Mouse (Mus musculus) T-helper 2 cell (primary cell): ENCODE measurements at regions not wholly inside any gene's neighbourhood (a gene's known extent, or its start where the extent isn't known, plus 50 kb on each side); places are given as distances from the start of the nearest gene placed in this dataset.

Experiments used
- in situ Hi-C: fragments of 300-600 bp; cut with MboI, MseI; formaldehyde crosslinking; loops from one replicate; pipeline ENCODE4 v1.15.1; 2025; ENCODE audit warnings: high pct_unique_total_duplicates

DNA sequence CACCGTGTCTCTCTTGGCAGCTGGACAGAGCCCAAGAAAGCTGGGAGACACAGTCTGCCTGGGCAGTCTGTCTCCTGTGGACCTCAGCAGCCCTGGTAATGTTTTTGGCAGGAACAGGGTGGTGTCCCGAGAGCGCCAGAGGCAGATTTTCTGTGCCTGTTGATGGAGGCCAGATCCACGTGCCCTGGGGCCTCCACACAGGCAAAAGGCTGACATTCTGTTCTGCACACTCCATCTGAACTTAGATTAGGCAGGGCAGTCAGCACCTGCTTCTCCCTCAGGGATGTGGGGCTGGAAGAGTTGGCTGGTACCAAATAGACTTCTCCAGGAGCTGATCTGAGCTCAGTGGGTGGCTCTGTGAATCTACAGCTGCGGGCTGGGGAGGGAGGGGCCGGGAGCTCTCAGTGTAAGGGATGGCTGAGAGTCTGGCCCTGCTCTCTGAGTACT lies 83.8 kb downstream of the Gadd45g start:
- in situ Hi-C loops: loop anchor here (10.0 kb wide), 1 partner anchor 684 kb away; no protein-coding TSS in a partner anchor

DNA sequence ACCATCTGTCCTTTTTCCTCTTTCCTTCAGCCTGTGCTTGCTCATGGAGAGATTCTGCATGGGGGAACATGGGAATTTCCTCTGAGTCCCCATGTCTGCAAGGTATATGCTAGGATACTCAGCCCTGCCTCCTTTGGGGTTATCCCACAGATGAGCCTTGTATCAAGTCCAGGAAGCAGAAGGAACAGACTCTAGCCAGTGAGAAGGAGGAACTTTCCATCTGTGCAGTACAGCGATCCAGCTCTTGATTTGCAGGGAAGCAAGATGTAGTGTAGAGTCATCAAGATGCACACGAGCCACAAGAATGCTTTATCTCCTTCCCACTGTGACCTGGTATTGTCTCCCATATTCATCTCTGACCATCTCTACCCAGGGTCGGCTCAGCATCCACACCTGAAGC lies 84.5 kb downstream of the Gadd45g start:
- in situ Hi-C loops: loop anchor here (10.0 kb wide), 1 partner anchor 684 kb away; no protein-coding TSS in a partner anchor

DNA sequence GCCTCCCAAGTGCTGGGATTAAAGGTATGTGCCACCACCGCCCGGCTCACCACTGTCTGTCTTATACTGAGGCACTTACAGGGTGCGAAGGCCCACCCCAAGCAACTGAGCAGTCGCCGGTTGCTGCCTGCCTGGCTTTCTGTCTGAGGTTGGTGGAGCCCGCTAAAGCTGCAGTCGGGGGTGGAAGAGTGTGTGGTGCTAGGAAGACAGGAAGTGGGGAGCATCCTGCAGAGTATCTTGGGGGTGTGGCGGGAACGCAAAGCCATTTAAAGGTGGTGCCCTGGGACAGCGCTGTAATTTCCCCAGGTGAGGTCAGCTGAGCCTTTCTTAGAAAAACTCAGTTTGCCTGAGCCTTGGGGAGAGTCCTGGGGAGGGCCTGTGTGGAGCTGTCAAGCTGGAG lies 89.3 kb downstream of the Gadd45g start:
- in situ Hi-C loops: loop anchor here (10.0 kb wide), 1 partner anchor 679 kb away; no protein-coding TSS in a partner anchor

DNA sequence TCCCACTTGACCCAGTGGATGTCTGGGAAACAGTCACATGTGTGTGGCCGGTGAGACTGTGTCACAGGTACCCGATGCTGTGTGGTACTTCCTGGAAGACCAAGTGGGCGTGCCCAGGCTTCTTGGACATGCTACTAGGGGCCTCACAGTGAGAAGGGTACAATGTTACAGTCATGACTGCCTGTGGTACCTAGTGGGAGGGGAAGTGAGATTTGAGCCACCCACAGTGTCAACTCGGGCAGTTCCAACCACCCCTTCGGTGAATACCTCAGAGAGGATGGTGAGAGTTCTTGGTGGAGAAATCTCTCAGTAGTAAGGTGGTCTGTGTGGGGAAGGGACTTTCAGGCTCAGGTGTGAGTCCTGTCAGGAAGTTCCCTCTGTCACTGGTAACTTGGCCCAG lies 90.0 kb downstream of the Gadd45g start:
- in situ Hi-C loops: loop anchor here (10.0 kb wide), 1 partner anchor 678 kb away; no protein-coding TSS in a partner anchor

DNA sequence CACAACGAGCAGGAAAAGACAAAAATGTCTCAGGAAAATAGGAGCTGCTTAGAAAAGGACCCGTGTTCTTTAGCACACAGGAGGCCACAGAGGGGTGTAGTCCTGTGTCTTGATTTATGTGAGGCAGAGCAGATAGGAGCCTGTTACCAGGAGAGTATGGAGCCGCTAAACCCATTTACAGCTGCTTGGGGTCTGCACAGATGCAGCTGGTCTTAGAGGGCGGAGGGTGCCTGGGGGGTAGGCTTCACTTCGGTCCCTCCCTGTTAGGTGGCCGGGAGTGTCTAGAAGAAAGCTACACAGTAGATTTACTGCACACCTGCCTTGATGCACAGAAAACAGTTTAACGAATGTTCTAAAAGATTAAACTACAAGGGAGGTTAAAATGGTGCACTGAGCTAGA lies 91.4 kb downstream of the Gadd45g start:
- in situ Hi-C loops: loop anchor here (10.0 kb wide), 1 partner anchor 677 kb away; no protein-coding TSS in a partner anchor

DNA sequence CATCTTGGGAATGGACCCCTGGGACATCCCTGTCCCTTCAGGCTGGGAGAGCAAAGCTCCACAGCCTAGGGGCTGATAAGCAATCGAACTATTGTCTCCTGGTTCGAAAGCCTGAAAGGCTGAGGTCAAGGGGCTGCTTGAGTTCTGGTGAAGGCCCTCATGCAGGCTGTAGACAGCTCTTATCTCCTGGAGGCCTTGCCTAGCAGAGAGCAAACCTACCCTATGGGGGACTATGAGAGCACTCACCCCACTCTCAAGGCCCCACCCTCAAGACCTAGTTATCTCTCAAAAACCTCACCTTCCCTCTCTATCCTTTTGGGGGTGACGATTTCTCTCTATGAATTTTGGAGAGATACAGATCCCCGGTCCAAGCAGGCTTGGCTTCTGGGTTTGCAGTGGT lies 92.8 kb downstream of the Gadd45g start:
- in situ Hi-C loops: loop anchor here (10.0 kb wide), 1 partner anchor 676 kb away; no protein-coding TSS in a partner anchor

DNA sequence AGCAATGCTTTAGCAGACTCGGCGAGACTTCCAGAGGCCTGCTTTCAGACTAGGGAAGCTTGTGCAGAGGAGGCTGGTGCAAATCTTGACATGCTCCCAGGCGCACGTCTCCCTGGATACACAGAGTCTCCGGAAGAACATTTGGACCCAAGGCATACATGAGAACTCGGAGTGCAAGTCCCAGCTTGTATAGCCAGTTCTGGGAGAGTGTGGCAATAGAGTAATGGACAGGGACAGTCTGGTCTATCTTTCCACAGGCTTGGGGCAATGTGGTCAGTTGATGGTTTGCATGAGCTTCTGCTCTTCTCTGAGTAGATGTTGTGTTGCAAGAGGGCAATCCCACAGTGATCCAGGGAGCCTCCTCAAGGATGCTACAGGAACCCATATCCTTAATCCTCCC lies 93.2 kb downstream of the Gadd45g start:
- in situ Hi-C loops: loop anchor here (10.0 kb wide), 1 partner anchor 675 kb away; no protein-coding TSS in a partner anchor

DNA sequence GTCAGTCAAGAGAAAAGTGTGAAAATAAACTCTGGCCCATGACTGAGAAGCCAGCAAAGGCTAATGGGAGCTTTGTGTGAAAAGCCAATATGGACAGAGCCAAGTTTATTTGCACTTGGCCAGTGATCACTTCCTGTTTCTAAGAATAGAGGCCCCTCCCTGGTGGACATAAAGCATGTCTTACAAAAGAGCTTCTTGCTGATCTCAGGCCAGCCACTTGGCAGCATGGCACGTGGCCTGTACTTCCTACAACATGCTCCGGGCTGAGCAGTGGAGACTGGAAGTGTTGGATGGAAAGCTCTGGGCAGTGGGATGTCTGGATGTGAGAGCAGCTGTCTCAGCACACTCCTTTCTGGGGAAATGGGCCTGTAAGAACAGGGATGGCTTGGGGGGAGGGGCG lies 99.7 kb downstream of the Gadd45g start:
- in situ Hi-C loops: no loop called here

DNA sequence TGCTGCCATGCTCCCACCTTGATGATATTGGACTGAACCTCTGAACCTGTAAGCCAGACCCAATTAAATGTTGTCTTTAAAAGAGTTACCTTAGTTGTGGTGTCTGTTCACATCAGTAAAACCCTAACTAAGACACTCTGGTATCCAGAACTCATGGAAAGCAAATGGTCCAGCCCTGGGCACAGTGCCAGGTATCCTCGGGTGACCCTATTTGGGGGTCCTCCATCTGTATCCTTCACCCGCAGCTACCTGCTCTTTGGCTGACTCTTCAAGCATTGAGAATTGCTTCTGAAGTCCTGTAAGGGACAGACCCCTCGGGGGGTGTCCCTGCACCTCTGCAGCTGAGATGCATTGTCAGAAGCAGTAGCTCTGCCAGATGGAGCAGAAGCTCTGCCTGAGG lies 102.4 kb downstream of the Gadd45g start:
- in situ Hi-C loops: no loop called here

DNA sequence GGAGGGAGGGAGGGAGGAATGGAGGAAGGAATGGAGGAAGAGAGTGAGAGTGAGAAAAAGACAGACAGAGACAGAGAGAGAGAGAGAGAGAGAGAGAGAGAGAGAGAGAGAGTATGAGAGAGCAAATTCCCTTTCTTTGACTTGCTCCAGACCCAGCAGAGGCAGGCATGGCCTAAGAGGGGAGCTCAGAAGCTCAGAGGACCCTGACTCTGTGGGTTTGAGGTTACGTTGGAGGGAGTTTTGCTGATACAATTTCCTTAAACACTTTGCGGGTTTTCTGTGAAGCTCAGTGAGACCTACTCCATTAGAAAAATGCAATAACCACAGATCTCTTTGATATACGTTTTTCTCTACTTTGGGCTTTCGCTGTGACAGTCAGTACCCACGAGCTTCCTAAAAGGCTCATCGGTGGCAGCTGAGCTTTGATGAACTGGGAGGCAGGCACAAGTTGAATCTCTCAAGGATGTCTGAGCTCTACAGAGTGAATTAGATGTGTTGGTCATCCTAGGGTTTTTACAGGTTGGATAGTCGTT lies 105.1 kb downstream of the Gadd45g start:
- in situ Hi-C loops: no loop called here

DNA sequence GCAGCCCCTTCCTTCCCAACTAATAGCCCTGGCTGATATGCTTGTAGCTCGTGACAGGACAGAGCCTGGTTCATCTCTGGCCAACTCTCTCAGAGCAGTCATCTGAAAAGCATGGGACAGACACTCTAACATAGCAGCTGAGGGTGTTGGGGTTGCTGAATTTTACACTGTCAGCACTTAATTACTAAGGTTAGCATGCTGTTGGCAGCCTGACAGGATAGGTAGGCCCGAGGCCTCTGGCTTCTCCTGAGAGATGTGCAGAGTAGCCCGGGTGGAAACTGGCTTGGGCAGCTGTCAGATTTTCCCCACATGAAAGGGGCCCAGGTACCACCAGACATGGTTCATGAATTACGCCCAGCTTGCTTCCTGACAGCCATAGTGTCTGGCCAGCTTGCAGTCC lies 106.6 kb downstream of the Gadd45g start:
- in situ Hi-C loops: no loop called here

DNA sequence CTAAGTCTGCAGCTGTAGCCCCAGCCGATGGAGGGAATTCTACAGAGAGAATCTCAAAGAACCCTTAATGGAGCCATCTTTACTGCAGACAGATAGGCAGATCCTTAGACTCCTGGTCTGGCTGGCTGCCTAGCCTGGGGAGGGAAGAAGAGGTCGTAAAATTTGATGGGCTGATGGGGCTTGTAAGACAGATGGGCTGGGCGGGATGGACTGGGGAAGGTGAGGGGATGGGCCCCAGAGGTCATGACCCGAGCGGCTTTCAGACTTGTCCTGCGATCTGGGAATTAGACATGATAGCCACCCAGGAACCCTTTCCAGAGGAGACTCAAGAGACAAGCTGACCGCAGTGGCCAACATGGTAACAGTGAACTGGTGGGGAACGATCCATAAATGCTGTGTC lies 107.1 kb downstream of the Gadd45g start:
- in situ Hi-C loops: no loop called here

DNA sequence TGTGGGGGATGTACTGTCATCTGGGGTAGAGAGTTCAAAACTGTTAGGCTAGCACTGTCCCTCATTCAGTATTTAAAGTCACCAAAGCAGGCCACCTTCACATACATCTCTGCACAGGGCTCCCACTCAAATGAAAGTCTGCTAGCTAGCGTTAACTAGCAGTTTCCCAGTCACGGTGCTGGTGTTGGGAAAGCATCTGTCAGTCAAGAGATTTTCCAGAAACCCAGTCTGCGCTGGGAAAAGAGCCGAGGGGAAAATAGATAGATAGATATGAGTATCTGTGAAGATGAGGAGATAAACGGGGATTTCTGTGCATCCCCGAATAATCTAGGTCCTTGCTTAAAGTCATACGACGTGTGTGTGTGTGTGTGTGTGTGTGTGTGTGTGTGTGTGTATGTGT lies 110.6 kb downstream of the Gadd45g start:
- in situ Hi-C loops: no loop called here

DNA sequence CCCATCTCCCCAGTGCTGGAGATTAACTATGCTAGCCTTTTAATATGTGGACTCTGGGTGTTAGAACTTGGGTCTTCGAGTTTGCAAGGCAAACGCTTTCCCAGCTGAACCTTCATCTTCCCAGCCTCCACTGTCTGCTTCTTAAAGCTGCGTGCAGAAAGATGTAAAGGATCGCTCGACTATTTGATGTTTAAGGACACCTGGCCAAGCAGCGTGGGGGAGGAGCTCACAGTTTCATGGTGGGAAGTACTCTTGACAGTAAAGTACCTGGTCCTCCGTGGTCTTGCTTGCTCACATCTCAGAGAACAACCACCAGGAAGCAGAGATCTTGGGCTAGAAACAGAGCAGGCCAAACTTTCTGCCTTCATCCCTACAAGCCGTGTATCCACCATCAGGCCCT lies 113.1 kb downstream of the Gadd45g start:
- in situ Hi-C loops: no loop called here

DNA sequence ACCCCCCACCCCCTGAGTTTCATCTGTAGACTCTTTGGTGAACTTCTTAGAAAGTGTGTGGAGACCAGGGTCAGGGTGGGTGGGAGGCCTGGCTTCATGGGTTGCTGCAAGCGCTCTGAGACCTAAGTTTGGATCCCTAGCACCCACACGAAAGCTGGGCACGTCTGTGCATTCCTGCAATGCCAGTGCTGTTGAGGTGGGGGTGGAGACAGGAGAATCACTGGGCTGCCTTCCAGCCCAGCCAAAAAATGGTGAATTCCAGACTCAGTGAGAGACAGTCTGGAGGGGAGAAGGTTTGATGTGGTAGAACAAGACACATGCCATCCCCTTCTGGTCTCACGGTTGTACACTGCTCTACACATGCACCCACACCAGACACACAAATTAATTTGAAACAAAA lies 113.8 kb downstream of the Gadd45g start:
- in situ Hi-C loops: loop anchor here (5.0 kb wide), 2 partner anchors 42 to 113 kb away; partner anchors contain the start of gene Gadd45g

DNA sequence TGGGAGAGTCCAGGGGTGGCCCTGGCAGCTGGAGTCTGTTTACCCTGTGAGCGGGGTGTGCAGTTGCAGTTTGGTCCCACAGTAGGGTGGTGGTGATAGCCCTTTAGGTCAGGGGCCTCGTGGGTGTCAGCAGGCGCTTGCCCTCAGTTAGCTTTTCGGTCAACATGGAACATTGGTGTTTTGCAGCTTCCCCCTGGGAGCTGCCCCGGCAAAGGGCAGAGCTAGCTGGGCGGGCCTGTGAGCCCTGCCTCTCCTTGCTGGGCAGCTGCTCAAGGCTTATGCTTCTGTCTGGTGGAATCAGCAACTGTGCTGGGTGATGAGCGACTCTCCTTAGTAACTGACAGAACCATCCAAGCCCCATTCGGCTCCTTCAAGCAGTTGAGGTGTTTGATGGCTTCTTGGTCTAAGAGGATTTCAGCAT lies 115.7 kb downstream of the Gadd45g start:
- in situ Hi-C loops: loop anchor here (5.0 kb wide), 2 partner anchors 40 to 115 kb away; partner anchors contain the start of gene Gadd45g

DNA sequence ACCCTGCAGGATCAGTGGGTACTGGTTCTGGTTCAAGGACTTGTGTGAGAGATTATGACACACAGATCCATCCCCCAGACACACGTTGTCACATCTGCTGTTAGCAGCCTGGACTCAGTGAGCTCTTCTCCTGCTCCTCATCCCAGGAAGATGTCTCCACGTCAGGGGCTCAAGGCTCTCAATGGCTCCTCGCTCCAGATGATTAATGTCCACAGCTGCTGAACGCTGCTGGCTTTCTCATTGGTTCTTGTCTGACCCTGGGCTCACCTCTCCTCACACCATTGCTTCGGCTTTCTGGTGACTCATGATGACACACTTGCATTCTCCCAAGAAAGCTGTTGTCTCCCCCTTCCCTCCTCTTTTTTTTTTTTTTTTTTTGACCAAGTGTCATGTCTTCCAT lies 116.2 kb downstream of the Gadd45g start:
- in situ Hi-C loops: loop anchor here (5.0 kb wide), 2 partner anchors 40 to 115 kb away; partner anchors contain the start of gene Gadd45g

DNA sequence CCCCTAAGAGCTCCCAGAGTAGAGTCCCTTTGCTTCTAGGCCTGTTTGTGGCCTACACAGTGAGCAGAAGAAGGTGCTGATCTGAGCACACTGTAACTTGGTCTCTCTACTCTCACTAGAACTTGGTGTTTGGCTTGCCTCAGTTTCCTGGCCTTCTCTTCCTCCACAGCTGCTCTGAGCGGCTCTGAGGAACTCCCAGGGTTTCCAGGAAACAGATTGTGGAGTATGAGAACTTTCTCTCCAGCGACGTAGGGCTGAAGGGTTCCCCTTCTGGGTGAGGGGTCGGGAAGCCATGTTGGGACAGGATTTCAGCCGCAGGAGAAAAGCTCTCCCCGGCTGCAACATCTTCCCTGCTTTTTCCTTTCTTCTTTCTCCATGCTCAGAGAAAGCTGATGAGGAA lies 117.5 kb downstream of the Gadd45g start:
- in situ Hi-C loops: loop anchor here (5.0 kb wide), 2 partner anchors 38 to 117 kb away; partner anchors contain the start of gene Gadd45g

DNA sequence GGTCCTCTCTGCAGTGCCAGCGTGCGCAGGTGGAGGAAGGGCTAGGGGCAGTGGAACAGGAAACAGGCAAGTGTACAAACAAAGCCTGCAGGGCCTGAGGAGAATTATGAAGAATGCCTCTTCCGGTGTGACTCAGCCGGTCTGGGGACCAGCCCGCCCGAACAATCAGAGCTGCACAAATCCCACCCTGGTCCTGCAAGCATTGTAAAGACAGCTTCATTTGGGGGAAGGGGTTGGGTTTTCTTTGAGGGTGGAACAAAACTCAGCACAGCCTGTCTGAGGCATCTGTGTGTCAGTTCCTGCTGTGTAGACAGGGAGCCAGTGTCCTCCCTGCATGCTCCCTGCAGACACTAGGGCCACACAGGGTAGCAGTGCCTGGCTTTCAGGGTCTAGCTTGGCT lies 117.9 kb downstream of the Gadd45g start:
- in situ Hi-C loops: loop anchor here (5.0 kb wide), 2 partner anchors 38 to 117 kb away; partner anchors contain the start of gene Gadd45g

DNA sequence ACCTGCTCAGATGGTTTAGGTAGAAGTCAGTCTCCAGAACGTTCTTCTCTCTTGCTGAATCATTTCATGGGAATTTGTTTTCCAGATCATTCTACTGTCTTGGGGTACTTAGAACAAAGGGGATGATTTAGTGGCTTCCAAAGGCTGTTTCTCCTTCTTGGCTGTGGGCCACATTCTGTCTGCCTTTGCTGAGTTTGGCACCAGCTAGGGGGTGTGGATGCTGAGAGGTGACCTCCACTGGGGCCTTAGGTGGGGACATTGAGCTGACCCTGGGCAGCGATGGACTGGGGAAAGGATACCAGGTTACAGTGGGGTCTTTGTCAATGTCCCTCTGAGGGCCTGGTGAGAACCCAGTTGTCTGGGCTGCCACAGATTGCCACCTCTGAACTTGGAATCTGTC lies 118.4 kb downstream of the Gadd45g start:
- in situ Hi-C loops: loop anchor here (5.0 kb wide), 2 partner anchors 37 to 118 kb away; partner anchors contain the start of gene Gadd45g

DNA sequence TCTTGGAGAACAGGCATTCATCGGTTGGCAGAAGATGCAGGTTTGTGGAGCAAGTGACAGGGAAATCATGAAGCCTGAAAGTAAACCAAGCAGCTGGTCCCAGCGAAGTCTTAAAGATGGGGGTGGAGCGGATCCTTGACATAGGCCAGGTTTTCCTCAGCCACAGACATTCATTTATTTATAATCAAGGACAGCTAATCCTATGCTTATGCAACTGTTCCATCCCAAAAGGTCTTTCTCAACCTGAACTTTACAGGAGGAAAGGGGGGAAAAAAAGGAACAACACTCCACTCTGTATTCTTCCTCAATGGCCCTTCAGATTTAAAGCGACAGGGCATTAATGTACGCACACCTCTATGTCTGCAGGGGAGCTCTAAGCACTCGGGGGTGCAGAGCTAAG lies 121.6 kb downstream of the Gadd45g start:
- in situ Hi-C loops: no loop called here

DNA sequence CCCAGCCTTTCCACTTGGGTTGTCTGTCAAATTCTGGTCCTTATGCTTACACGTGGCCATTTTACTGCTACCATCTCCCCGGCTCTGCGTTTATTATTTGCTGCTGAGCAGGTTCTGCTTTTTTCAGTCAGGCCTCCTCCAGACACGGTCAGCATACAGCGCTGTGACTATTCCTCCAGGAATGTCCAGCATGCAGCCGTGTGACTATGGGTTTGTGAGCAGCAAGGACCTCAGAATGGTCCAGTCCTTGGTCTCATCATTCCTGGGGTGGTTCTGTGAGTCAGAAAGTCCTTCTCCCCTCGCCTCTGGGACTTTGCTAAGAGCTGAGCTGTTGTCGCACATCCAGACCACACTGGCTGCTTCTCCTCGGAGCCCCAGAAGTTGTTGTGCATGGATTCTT lies 122.3 kb downstream of the Gadd45g start:
- in situ Hi-C loops: no loop called here

DNA sequence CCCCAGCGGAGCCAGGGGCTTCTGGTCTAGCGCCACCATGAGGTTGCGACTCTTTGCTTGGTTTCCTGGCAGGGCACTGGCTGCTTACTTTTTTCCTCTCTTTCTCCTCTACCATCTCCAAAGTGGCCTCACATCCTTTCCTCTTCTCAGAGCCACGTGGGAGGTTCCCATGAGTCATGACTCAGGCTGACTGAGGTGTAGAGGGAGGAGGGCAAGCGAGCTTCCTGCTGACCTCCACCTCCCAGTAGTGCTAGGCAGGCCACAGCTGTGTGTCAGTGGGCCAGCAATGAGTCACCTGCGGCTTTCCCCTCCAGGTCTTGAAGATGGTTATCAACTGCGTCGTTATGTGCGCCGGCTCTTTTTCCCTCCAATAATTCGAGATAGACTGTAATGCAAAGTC lies 123.6 kb downstream of the Gadd45g start:
- in situ Hi-C loops: no loop called here
